22 mouse cellular contexts compared by ENCODE assay signal in the genomic region with DNA sequence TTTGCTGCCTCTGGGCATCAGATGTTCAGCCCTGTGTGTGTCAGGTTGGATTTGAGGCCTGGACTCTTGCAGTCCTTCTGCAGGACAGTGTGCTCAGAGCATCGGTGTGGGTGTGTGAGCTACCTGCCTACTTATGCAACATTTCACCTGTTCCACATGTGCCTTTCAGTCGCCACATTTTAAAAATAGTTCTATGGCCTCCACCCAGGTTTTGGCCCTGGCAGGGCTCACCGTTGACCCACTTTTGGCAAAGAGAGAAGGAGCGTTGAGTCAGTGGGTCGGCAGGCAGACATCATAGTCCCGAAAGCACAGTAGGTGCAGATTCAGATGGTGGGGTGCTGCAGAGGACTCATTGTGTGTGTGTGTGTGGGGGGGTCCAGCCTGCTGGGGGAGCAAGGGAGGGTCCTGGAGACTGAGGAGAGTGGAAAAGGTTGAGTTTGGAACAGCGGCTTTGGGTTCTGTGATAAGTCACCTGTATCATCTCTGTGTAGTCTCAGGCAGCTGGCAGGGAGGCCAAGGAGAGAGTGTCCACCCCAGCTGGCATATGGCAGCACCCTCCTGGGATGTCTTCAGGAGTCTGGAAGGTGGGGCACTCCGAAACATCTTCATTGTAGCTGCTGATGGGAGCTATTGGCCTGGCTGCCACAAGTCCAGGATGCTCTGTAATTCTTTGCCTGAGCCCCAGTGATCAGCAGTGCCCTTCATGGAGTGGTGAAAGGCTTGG. TPM values are rescaled to one million over a fixed set of nuclear protein-coding genes. Genes with fewer than 3 reads are reported as not detected.
DNase-seq lines count a peak whose midpoint lies in the region; ATAC-seq lines count a peak whose summit lies in the region.
"Had no signal": no experiment of that assay in that cellular context is flagged by ENCODE, and none has a peak within 500 bp of the region (broad histone marks: within the 10 kb centered on the region; RNA-seq: fewer than 3 reads in every experiment).

No protein-coding gene starts in this region.

- no peak overlapping the region for H3K9ac ChIP-seq in limb, embryonic 11.5 days (ENCODE audit: low read length)
- H3K9ac ChIP-seq: liver, embryonic 12.5 days; lung, embryonic 14.5 days; neural tube, embryonic 12.5 days had no signal

- no peaks in the 10 kb centered on the region for H3K36me3 ChIP-seq in limb, embryonic 11.5 days (ENCODE audit: control insufficient read depth, insufficient read depth, low read length)
- H3K36me3 ChIP-seq: liver, embryonic 12.5 days; neural tube, embryonic 12.5 days had no signal

- ATAC-seq in limb, embryonic 11.5 days (ENCODE audit: insufficient number of reproducible peaks, low FRiP score, low TSS enrichment, low read depth): no peak
- ATAC-seq: hindbrain, postnatal 0 days; liver, embryonic 12.5 days had no signal

- H3K4me3 ChIP-seq in limb, embryonic 11.5 days (ENCODE audit: low read depth, low read length): no peak overlapping the region
- H3K4me3 ChIP-seq: liver, embryonic 12.5 days; neural tube, embryonic 12.5 days had no signal

- peak; percentile 78 for DNase-seq in cerebellum, adult 11-12 months
- no peak for DNase-seq in cerebellum, adult 11 months
- peak; percentile 2 for DNase-seq in layer of hippocampus, adult 11-12 months (ENCODE audit: low spot score)
- no peak for DNase-seq in layer of hippocampus, adult 18-20 months (ENCODE audit: low spot score in 2 of 2)
- DNase-seq in urinary bladder, adult 2 months (ENCODE audit: low spot score): peak; percentile 6
- DNase-seq in urinary bladder, adult 18-20 months (ENCODE audit: low spot score in 2 of 2): no peak
- peak; percentile 22 for DNase-seq in limb, embryonic 11.5 days (ENCODE audit: low spot score)
- DNase-seq in embryo, embryonic 10.5 days (ENCODE audit: low spot score): no peak
- DNase-seq: gastrocnemius, postnatal 14 days; heart, postnatal 36 days; kidney, adult 2 months; kidney, postnatal 14 days; layer of hippocampus, adult 9-11 months; lung, embryonic 14.5 days; midbrain, embryonic 14.5 days; right cerebral cortex, postnatal 14 days; thymus, postnatal 36 days had no signal

- H3K4me1 ChIP-seq in limb, embryonic 11.5 days (ENCODE audit: control insufficient read depth, insufficient read depth, low read length): peaks cover 25% of the 10 kb centered on the region

- no peak overlapping the region for H3K27ac ChIP-seq in limb, embryonic 11.5 days (replicated peaks; ENCODE audit: low read depth, low read length)
- H3K27ac ChIP-seq: hindbrain, postnatal 0 days; liver, embryonic 12.5 days; neural tube, embryonic 12.5 days had no signal

- WGBS in limb, embryonic 11.5 days: 93% methylated on average over 8 of the region's 8 CpGs

- no peaks in the 10 kb centered on the region for H3K9me3 ChIP-seq in limb, embryonic 11.5 days (ENCODE audit: control insufficient read depth, low read length)
- H3K9me3 ChIP-seq: liver, embryonic 12.5 days; neural tube, embryonic 12.5 days had no signal

- no peak overlapping the region for H3K4me2 ChIP-seq in limb, embryonic 11.5 days (ENCODE audit: low read depth, severe bottlenecking)
- H3K4me2 ChIP-seq: heart, embryonic 11.5 days; liver, embryonic 12.5 days; lung, embryonic 14.5 days; neural tube, embryonic 12.5 days had no signal

- peaks cover 4% of the 10 kb centered on the region; the same call in 1 of the 2 replicates for H3K27me3 ChIP-seq in limb, embryonic 11.5 days (ENCODE audit: control insufficient read depth, insufficient read depth, low read length)

RNA-seq across cellular contexts. Expression of a gene that starts 2.0 kb away (rescaled TPM):
- 100 to 1,000 TPM; 146 to 149 TPM for total RNA-seq in layer of hippocampus, adult 18-20 months (2021)
- 0.66 and 1.6 TPM in 2 replicates for polyA plus RNA-seq in urinary bladder, adult 2 months (2012; rRNA removed)
- 4.2 and 4.3 TPM in 2 replicates for polyA plus RNA-seq in limb, embryonic 11.5 days (2014; fragmentation: Nextera tagmentation; extraction: Ambion mirVana)
- total RNA-seq: MEL had no signal

RNA-seq across cellular contexts. Expression of a gene that starts 42.5 kb away (rescaled TPM):
- total RNA-seq in layer of hippocampus, adult 18-20 months (2021): 10 to 100 TPM; 29.1 to 31.8 TPM
- 13.0 and 13.5 TPM in 2 replicates for polyA plus RNA-seq in urinary bladder, adult 2 months (2012; rRNA removed)
- polyA plus RNA-seq in limb, embryonic 11.5 days (2014; fragmentation: Nextera tagmentation; extraction: Ambion mirVana): 12.9 and 15.7 TPM in 2 replicates
- total RNA-seq: MEL had no signal

Comparison
In these comparisons a context has a peak if more than half of its experiments do, and no peak if none do; other contexts are left out.
1. DNase-seq: peak in cerebellum, adult 11-12 months (single experiment), layer of hippocampus, adult 11-12 months (single experiment), urinary bladder, adult 2 months (single experiment) and limb, embryonic 11.5 days (single experiment); none in cerebellum, adult 11 months (single experiment), layer of hippocampus, adult 18-20 months (0 of 2), urinary bladder, adult 18-20 months (0 of 2) and embryo, embryonic 10.5 days (single experiment).